Mouse (Mus musculus) bone marrow macrophage, adult 2 months (primary cell): ENCODE measurements around the gene Tgfbi. TPM values are rescaled to one million over a fixed set of nuclear protein-coding genes. Genes with fewer than 3 reads are reported as not detected.

Source experiments
- H3K27ac ChIP-seq: 2 replicates; pipeline ENCODE4 v1.5.1; 2012; ENCODE audit warnings: low read depth, low read length; ENCODE audit not compliant: insufficient read depth
- H3K4me1 ChIP-seq: 2 replicates; pipeline ENCODE4 v1.6.1; 2012; ENCODE audit warnings: low read length; ENCODE audit not compliant: control insufficient read depth, insufficient read depth
- H3K4me3 ChIP-seq: 2 replicates; pipeline ENCODE4 v1.5.1; 2012; ENCODE audit warnings: mild to moderate bottlenecking, low read length, moderate library complexity; ENCODE audit not compliant: insufficient read depth
- CTCF ChIP-seq: IDR thresholded peaks from 2 replicates; pipeline ENCODE4 v1.5.1; 2012; ENCODE audit warnings: low read depth, mild to moderate bottlenecking, low read length, moderate library complexity
- POLR2A ChIP-seq: IDR thresholded peaks from 2 replicates; pipeline ENCODE4 v1.6.1; 2012; ENCODE audit warnings: mild to moderate bottlenecking, low read depth, low read length, borderline replicate concordance
- polyA plus RNA-seq: library from polyadenylated mRNA; stranded (reverse); fragments of >200 nt; gene quantifications from 2 replicates; pipeline ENCODE4 v1.2.4, GENCODE M21; 2012; ENCODE audit not compliant: missing spikeins, insufficient read depth, insufficient read length

The Tgfbi gene
- polyA plus RNA-seq, 1 experiment, result 398 TPM

DNA sequence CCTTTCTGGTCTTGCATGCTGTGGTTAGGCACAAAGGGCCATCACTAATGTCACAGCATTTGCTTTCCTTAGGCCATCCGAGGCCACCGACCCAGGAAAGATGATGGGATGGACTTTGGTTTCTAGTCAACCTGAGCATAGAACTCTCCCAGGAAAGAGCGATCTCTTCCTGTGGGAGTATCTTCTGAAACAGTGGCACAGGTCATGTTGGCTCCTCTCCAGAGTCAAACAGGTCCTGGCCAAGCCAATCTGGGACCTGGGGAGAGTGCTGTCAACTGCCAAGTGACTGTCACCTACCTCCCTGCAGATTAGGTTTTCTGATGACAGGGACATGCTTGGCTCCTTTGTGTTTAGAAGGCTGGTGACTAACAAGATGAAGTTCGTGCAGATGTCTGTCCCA lies 20.8 kb downstream of the Tgfbi start:
- no peak overlapping the region for H3K4me3 ChIP-seq
- TF ChIP-seq POLR2A (no peak), CTCF (no peak)

DNA sequence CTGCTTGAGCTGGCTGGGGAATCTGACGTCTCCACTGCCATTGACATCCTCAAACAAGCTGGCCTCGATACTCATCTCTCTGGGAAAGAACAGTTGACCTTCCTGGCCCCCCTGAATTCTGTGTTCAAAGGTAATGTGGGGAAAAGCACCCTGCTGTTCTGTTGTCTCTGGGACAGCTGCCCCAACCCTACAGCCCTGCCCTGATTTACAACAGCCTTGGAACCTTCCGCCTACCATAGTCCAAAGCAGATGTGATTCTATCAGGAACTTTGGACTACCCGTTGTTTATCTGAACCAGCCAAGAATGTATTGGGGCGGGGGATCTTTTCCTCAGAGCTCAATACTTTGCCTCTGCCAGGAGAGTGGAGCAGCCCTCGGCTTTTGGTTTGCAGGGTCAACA lies 21.2 kb downstream of the Tgfbi start:
- Histone ChIP-seq H3K4me1 (peaks cover 55% of the 10 kb centered on the region), H3K4me3 (no peak overlapping the region), H3K27ac (no peak overlapping the region)
- TF ChIP-seq POLR2A (no peak), CTCF (no peak)

More for the DNA sequence above, 20.8 kb downstream of the Tgfbi start:
- no peak overlapping the region for H3K27ac ChIP-seq
- H3K4me1 ChIP-seq, result peaks cover 53% of the 10 kb centered on the region

DNA sequence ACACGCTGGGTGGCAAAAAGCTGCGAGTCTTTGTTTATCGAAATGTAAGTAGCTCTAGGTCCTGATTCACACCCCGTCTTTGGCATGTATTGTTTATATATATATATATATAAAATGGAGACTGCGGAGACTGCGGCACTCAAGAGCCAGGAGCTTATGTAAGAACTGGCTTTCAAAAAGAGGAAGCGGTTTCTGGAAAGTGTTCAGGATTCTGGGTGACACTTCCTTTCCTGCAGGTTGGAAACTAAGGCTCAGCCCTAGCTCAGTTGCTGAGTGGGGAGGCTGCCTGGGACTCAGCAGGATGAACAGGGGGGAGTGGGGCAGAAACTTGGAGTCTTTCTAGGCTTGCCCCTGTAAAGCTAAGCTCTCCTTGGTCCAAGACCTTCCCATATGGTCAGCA lies 22.0 kb downstream of the Tgfbi start:
- TF ChIP-seq POLR2A (no peak), CTCF (no peak)
- H3K4me1 ChIP-seq, result peaks cover 47% of the 10 kb centered on the region
- peak overlapping the region; percentile 24; the same call in 1 of the 2 replicates for H3K27ac ChIP-seq
- no peak overlapping the region for H3K4me3 ChIP-seq

DNA sequence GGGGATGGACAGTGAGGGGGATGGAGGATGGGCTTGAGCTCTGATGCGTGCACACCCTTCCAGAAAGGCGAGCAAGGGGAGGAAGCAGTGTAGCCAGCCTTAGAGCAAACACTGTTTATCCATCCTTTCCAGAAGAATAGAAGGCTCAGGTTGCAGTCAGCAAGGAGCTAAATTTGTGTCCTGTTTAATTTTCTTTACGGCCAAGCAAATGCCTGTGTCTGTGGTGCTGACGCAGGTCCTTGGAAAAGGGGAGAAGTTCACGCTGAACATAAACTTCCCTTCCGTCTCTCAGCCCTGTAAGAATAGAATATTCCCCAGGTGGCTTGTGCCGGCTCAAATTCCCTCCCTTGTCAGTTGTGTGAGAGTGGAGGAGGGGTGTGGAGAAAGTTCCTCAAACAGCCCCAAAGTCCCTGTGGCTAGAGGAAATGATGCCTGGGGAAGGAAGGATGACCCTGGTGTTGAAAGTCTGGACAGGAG lies 24.9 kb downstream of the Tgfbi start:
- no peak for TF ChIP-seq POLR2A
- no peak overlapping the region for H3K4me3 ChIP-seq
- H3K27ac ChIP-seq, result peak overlapping the region; percentile 38
- H3K4me1 ChIP-seq, result peaks cover 33% of the 10 kb centered on the region

DNA sequence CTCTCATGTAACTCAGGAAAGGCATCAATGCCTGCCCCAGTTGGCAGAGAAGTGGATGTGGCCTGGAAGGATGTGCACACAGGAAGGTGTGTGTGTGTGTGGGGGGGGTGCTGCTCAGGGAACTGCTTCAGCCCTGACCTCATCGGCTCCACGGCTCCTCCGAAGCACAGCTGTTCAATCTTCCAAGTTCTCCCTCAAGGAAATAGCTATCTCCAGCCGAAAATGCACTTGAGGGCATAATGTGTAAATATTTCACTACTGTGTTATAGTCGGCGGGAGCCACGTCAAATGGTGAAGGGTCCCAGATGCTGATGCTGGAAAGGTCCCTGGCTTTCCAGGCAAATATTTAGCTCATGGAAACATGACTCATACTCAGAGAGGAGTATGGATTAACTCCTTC lies 25.6 kb downstream of the Tgfbi start:
- peaks cover 33% of the 10 kb centered on the region for H3K4me1 ChIP-seq
- TF ChIP-seq POLR2A, result no peak
- TF ChIP-seq CTCF, result no peak
- no peak overlapping the region for H3K4me3 ChIP-seq
- no peak overlapping the region for H3K27ac ChIP-seq

DNA sequence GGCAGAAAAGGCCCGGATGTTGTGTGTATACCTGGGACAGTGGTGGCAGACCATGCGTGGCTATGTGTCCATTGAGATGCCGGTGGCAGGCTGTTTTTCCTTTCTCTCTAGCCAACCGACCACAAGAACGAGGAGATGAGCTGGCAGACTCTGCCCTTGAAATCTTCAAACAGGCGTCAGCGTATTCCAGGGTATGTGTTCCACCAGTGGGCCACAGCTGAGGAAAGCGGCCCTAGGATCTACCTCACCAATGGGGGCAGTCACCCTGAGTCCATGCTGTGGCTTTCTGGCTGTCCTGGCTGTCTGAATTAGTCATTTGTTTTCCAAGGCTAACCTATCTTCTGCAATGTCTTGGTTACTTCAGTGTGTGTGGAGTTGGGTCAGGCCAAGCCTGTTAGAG lies 27.7 kb downstream of the Tgfbi start:
- TF ChIP-seq POLR2A, result no peak
- no peak for TF ChIP-seq CTCF
- H3K4me3 ChIP-seq, result no peak overlapping the region
- H3K4me1 ChIP-seq, result peaks cover 19% of the 10 kb centered on the region
- no peak overlapping the region for H3K27ac ChIP-seq

DNA sequence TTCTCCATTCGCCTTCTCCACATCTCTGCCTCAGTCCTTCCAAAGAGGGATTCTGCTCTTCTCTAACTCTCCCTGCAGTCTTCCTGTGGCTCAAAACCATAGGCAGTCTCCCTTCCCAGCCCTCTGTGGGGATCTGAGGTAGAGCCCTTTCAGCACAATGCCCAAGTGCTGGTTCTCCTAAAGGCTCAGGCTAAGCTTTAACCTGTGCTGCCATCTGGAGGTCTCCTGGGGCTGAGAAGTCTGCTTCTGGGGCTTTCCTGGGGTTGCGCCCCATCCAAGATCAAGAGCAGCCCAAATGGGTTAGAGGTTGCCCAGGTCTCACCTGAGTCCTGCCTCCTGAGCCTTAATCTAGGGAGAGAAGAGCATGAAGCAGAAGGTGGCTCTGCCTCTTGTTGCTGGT lies 32.4 kb downstream of the Tgfbi start:
- Histone ChIP-seq H3K4me3 (no peak overlapping the region), H3K4me1 (no peaks in the 10 kb centered on the region), H3K27ac (no peak overlapping the region)
- TF ChIP-seq POLR2A (no peak), CTCF (peak; percentile 74)

DNA sequence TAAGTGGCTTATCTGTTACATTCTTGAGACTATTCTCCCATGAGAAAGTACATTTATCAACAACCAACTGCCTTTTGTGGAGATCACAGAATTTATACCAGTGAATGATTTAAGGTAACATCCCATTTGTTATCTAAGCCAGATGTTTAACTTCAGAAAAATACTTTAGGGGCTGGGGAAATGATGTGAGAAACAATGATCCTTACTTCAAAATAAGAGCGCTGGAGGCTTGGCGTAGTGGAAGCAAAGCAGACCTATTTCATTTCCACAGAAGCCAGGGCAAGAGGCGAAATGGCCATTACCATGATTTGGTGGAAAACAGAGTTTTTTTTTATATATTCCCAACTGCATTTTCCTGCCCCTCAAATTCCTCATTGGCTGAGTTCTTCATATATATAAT lies 34.7 kb downstream of the Tgfbi start:
- Histone ChIP-seq H3K27ac (no peak overlapping the region), H3K4me1 (peaks cover 9% of the 10 kb centered on the region), H3K4me3 (no peak overlapping the region)
- TF ChIP-seq CTCF (no peak), POLR2A (no peak)

DNA sequence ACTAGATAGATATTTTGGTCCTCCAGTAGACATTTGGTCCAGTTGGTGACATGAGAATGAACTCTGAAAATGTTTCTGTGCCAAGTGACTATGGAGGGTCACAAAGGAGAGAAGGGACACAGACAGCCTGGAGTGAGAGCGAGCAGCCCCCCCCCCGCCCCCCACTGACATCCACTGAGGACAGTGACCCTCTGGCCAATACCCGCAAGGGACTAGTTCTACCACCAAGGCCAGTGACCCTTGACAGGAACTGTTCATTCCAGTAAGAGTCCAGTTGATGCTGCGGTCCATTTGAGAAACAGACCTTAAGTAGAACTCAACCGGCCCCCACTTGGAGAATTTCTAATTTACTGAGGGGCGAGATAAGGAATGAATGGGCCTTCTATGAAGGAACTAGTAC lies 36.4 kb downstream of the Tgfbi start:
- H3K4me3 ChIP-seq, result no peak overlapping the region
- TF ChIP-seq POLR2A (no peak), CTCF (no peak)
- no peak overlapping the region for H3K27ac ChIP-seq

DNA sequence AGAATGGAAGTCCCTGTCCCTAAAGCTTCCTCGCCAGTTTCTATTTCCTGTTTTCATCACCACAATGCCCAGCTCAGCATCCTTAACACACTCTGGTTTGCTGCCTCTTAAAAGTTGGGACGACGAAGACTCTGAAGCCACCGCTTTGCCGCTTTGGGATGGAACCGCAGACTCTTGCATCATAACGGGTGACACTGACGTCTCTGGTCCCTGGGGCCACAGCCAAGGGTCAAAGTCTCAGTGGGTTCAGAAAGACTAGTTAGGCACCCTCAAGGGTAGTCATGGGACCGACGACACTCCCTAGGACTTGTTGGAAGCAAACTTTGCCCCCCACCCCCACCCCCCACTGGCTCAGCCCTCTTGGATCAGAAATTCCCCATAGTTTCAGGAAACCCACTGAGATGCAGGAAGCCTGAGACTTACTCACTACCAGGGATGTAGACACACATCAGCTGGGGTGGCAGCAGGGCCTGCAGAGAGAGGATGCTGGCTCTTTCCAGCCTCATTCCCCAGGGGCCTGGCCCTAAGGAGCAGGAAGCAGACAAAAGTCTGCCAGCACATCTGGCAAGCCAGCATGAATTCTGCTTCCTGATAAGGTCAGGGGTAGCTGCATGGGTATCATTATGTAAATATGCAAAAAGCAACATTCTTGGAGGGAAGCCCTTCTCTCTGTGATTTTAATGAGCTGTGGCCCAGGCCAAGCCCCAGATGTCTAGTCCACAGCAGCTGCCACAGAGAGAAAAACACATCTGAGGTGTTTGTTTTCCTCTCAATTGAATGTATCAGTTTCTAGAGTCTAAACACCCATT lies 38.5 kb downstream of the Tgfbi start:
- Histone ChIP-seq H3K27ac (no peak overlapping the region), H3K4me1 (peaks cover 9% of the 10 kb centered on the region), H3K4me3 (no peak overlapping the region)
- TF ChIP-seq POLR2A (no peak), CTCF (no peak)

More for the DNA sequence above, 36.4 kb downstream of the Tgfbi start:
- peaks cover 9% of the 10 kb centered on the region for H3K4me1 ChIP-seq

DNA sequence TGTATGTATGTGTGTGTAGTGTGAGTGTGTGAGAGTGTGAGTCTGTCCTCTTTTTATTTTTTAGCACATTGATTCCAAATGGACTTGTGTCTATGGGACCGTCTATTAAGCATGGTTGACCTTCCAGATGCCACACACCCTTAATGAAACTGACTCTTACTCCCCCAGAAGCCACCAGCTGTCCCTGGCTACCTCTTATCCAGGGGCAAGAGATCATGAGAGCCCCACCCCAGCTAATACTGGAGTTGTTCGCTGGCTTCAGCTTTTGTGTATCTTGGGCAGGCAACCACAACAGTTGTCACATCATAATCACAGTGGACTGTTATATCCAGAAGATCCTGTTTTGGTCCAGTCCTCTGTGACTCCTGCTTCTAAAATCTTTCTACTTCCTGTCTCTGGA lies 40.7 kb downstream of the Tgfbi start:
- H3K4me1 ChIP-seq, result peaks cover 16% of the 10 kb centered on the region
- no peak overlapping the region for H3K27ac ChIP-seq
- TF ChIP-seq CTCF, result no peak
- no peak for TF ChIP-seq POLR2A
- no peak overlapping the region for H3K4me3 ChIP-seq
